Mouse (Mus musculus): ENCODE data around the gene Mfap1a. TPM values are rescaled to one million over a fixed set of nuclear protein-coding genes. Genes with fewer than 3 reads are reported as not detected.
A peak's percentile ranks its signal among the peaks of the same experiment; 100 is the strongest.

Gene Mfap1a
- total and polyA plus RNA-seq, 2 experiments: 1.2 to 9.7 TPM

GRCm38 (mm10) chr2:121452361-121452760 lies 54.1 kb downstream of the Mfap1a start:
- Histone ChIP-seq H3K4me3 (ENCODE audit: insufficient read depth, low read depth, low read length) (no peak overlapping the region), H3K9ac (ENCODE audit: low read depth, low read length) (no peak overlapping the region), H3K36me3 (ENCODE audit: control insufficient read depth, insufficient read depth, low read length) (peaks cover 19% of the 10 kb centered on the region), H3K4me1 (ENCODE audit: control insufficient read depth, insufficient read depth, low read length) (peaks cover 10% of the 10 kb centered on the region), H3K27ac (replicated peaks; ENCODE audit: insufficient read depth, low read depth, low read length) (no peak overlapping the region), H3K79me2 (ENCODE audit: control insufficient read depth, insufficient read depth, low read length) (peaks cover 9% of the 10 kb centered on the region; the same call in 1 of the 2 replicates), H3K27me3 (ENCODE audit: control insufficient read depth, insufficient read depth, low read length) (no peaks in the 10 kb centered on the region)
- no peak for DNase-seq (ENCODE audit: extremely low read depth, low read depth, low spot score)
- TF ChIP-seq POLR2A (IDR thresholded peaks at IDR 0.05; ENCODE audit: extremely low read depth, insufficient read depth, low read length): no peak
- no peak for TF ChIP-seq CTCF (IDR thresholded peaks at IDR 0.05; ENCODE audit: low read depth, low read length)
- 67% methylated on average over 4 of the region's 4 CpGs for WGBS

- WGBS: 0% methylated on average over 7 of the region's 7 CpGs
- Histone ChIP-seq H3K36me3 (ENCODE audit: control insufficient read depth, insufficient read depth, low read length) (peaks cover 19% of the 10 kb centered on the region), H3K4me1 (ENCODE audit: control insufficient read depth, insufficient read depth, low read length) (peaks cover 10% of the 10 kb centered on the region), H3K27ac (replicated peaks; ENCODE audit: insufficient read depth, low read depth, low read length) (peak overlapping the region; percentile 80), H3K79me2 (ENCODE audit: control insufficient read depth, insufficient read depth, low read length) (peaks cover 9% of the 10 kb centered on the region; the same call in 1 of the 2 replicates), H3K4me3 (ENCODE audit: insufficient read depth, low read depth, low read length) (peak overlapping the region; percentile 84), H3K9ac (ENCODE audit: low read depth, low read length) (peak overlapping the region; percentile 98), H3K27me3 (ENCODE audit: control insufficient read depth, insufficient read depth, low read length) (no peaks in the 10 kb centered on the region)
- TF ChIP-seq CTCF (IDR thresholded peaks at IDR 0.05; ENCODE audit: low read depth, low read length): no peak
- TF ChIP-seq POLR2A (IDR thresholded peaks at IDR 0.05; ENCODE audit: extremely low read depth, insufficient read depth, low read length): no peak
- DNase-seq (ENCODE audit: extremely low read depth, low read depth, low spot score): no peak
These were observed 56.4 kb downstream of the Mfap1a start for GRCm38 (mm10) chr2:121450093-121450492.

GRCm38 (mm10) chr2:121449545-121450011 lies 56.9 kb downstream of the Mfap1a start:
- Histone ChIP-seq H3K4me1 (ENCODE audit: control insufficient read depth, insufficient read depth, low read length) (peaks cover 10% of the 10 kb centered on the region), H3K79me2 (ENCODE audit: control insufficient read depth, insufficient read depth, low read length) (peaks cover 9% of the 10 kb centered on the region; the same call in 1 of the 2 replicates), H3K36me3 (ENCODE audit: control insufficient read depth, insufficient read depth, low read length) (peaks cover 19% of the 10 kb centered on the region), H3K9ac (ENCODE audit: low read depth, low read length) (peak overlapping the region; percentile 98), H3K27me3 (ENCODE audit: control insufficient read depth, insufficient read depth, low read length) (no peaks in the 10 kb centered on the region), H3K4me3 (ENCODE audit: insufficient read depth, low read depth, low read length) (peak overlapping the region; percentile 84), H3K27ac (replicated peaks; ENCODE audit: insufficient read depth, low read depth, low read length) (peak overlapping the region; percentile 80)
- under 1% methylated on average over 54 of the region's 54 CpGs for WGBS
- TF ChIP-seq CTCF (IDR thresholded peaks at IDR 0.05; ENCODE audit: low read depth, low read length): no peak
- no peak for TF ChIP-seq POLR2A (IDR thresholded peaks at IDR 0.05; ENCODE audit: extremely low read depth, insufficient read depth, low read length)
- no peak for DNase-seq (ENCODE audit: extremely low read depth, low read depth, low spot score)

GRCm38 (mm10) chr2:121448739-121449535 lies 57.5 kb downstream of the Mfap1a start, which contains the start of gene Serf2:
Gene Serf2, plus strand, starts transcription at chr2:121449195.
- H3K4me1 ChIP-seq (ENCODE audit: control insufficient read depth, insufficient read depth, low read length): peaks cover 10% of the 10 kb centered on the region
- H3K79me2 ChIP-seq (ENCODE audit: control insufficient read depth, insufficient read depth, low read length): peaks cover 9% of the 10 kb centered on the region; the same call in 1 of the 2 replicates
- TF ChIP-seq CTCF (IDR thresholded peaks at IDR 0.05; ENCODE audit: low read depth, low read length) (no peak), POLR2A (IDR thresholded peaks at IDR 0.05; ENCODE audit: extremely low read depth, insufficient read depth, low read length) (peak; percentile 96)
- peak within 1 kb of the TSS; percentile 98 for H3K9ac ChIP-seq (ENCODE audit: low read depth, low read length)
- peak within 1 kb of the TSS; percentile 96 for H3K27ac ChIP-seq (replicated peaks; ENCODE audit: insufficient read depth, low read depth, low read length)
- peak; percentile 92 for DNase-seq (ENCODE audit: extremely low read depth, low read depth, low spot score)
- peaks cover 19% of the 10 kb centered on the region for H3K36me3 ChIP-seq (ENCODE audit: control insufficient read depth, insufficient read depth, low read length)
- WGBS: under 1% methylated on average over 69 of the region's 74 CpGs
- peak within 1 kb of the TSS; percentile 84 for H3K4me3 ChIP-seq (ENCODE audit: insufficient read depth, low read depth, low read length)
- no peaks in the 10 kb centered on the region for H3K27me3 ChIP-seq (ENCODE audit: control insufficient read depth, insufficient read depth, low read length)

GRCm38 (mm10) chr2:121448136-121448535 lies 58.3 kb downstream of the Mfap1a start:
- Histone ChIP-seq H3K4me3 (ENCODE audit: insufficient read depth, low read depth, low read length) (peak overlapping the region; percentile 57), H3K79me2 (ENCODE audit: control insufficient read depth, insufficient read depth, low read length) (peaks cover 9% of the 10 kb centered on the region; the same call in 1 of the 2 replicates)

More at GRCm38 (mm10) chr2:121448136-121448535, 58.3 kb downstream of the Mfap1a start:
- DNase-seq (ENCODE audit: extremely low read depth, low read depth, low spot score): peak; percentile 50
- Histone ChIP-seq H3K27ac (replicated peaks; ENCODE audit: insufficient read depth, low read depth, low read length) (peak overlapping the region; percentile 96), H3K36me3 (ENCODE audit: control insufficient read depth, insufficient read depth, low read length) (peaks cover 17% of the 10 kb centered on the region), H3K9ac (ENCODE audit: low read depth, low read length) (peak overlapping the region; percentile 56; the same call in 1 of the 2 replicates), H3K4me1 (ENCODE audit: control insufficient read depth, insufficient read depth, low read length) (peaks cover 10% of the 10 kb centered on the region), H3K27me3 (ENCODE audit: control insufficient read depth, insufficient read depth, low read length) (no peaks in the 10 kb centered on the region)
- WGBS: 9% methylated on average over 9 of the region's 9 CpGs
- no peak for TF ChIP-seq CTCF (IDR thresholded peaks at IDR 0.05; ENCODE audit: low read depth, low read length)
- no peak for TF ChIP-seq POLR2A (IDR thresholded peaks at IDR 0.05; ENCODE audit: extremely low read depth, insufficient read depth, low read length)

All from liver, adult 2 months (tissue).